Mouse (Mus musculus) ES-Bruce4 (cell line): ENCODE data around the gene Tnr. TPM values are rescaled to one million over a fixed set of nuclear protein-coding genes. Genes with fewer than 3 reads are reported as not detected.

ENCODE experiments used
- H3K27ac ChIP-seq: 2 replicates; pipeline ENCODE4 v1.5.1; 2012; ENCODE audit warnings: low read length, inconsistent platforms; ENCODE audit not compliant: insufficient read depth
- H3K27me3 ChIP-seq: 2 replicates; pipeline ENCODE4 v1.6.1; 2012; ENCODE audit warnings: mild to moderate bottlenecking, low read length, inconsistent platforms; ENCODE audit not compliant: control insufficient read depth, poor library complexity, insufficient read depth, severe bottlenecking
- H3K36me3 ChIP-seq: 2 replicates; pipeline ENCODE4 v1.6.1; 2012; ENCODE audit warnings: inconsistent platforms, mild to moderate bottlenecking, low read length, moderate library complexity; ENCODE audit not compliant: control insufficient read depth, poor library complexity, insufficient read depth, severe bottlenecking
- H3K4me1 ChIP-seq: one replicate; pipeline ENCODE4 v1.8.1; 2011; ENCODE audit warnings: low read length; ENCODE audit not compliant: control insufficient read depth, insufficient read depth
- H3K4me3 ChIP-seq: 2 replicates; pipeline ENCODE4 v1.5.1; 2011; ENCODE audit warnings: low read depth, mild to moderate bottlenecking, low read length
- H3K9ac ChIP-seq: 2 replicates; pipeline ENCODE4 v1.6.1; 2012; ENCODE audit warnings: low read depth, mild to moderate bottlenecking, inconsistent platforms; ENCODE audit not compliant: poor library complexity, severe bottlenecking
- H3K9me3 ChIP-seq: replicated peaks from 2 replicates; pipeline ENCODE4 v1.6.1; 2012; ENCODE audit warnings: mild to moderate bottlenecking, low read length, inconsistent platforms; ENCODE audit not compliant: control insufficient read depth, poor library complexity, insufficient read depth, severe bottlenecking
- CTCF ChIP-seq: IDR thresholded peaks from one replicate; pipeline ENCODE4 v1.8.1; 2011; ENCODE audit warnings: low read depth, low read length
- EP300 ChIP-seq: IDR thresholded peaks from 2 replicates; pipeline ENCODE4 v1.6.1; 2011; ENCODE audit warnings: low read depth, low read length; ENCODE audit not compliant: insufficient read depth
- POLR2A ChIP-seq: IDR thresholded peaks from one replicate; pipeline ENCODE4 v1.8.1; 2011; ENCODE audit warnings: low read length; ENCODE audit not compliant: insufficient read depth
- polyA plus RNA-seq: library from polyadenylated mRNA; stranded (reverse); fragments of >200 nt; gene quantifications from 2 replicates; pipeline ENCODE4 v1.2.4, GENCODE M21; 2011; ENCODE audit warnings: low read depth; ENCODE audit not compliant: missing spikeins, insufficient read depth, insufficient read length

Tnr gene
- polyA plus RNA-seq, 1 experiment, result not detected

- Histone ChIP-seq H3K9ac (no peak overlapping the region), H3K9me3 (no peaks in the 10 kb centered on the region), H3K4me3 (no peak overlapping the region), H3K27ac (no peak overlapping the region), H3K4me1 (peaks cover 1% of the 10 kb centered on the region), H3K36me3 (no peaks in the 10 kb centered on the region), H3K27me3 (no peaks in the 10 kb centered on the region)
- TF ChIP-seq CTCF (peak; percentile 47), EP300 (no peak)
These were observed 260.3 kb downstream of the Tnr start for GRCm38 (mm10) chr1:159783842-159784241.

GRCm38 (mm10) chr1:159788312-159788711 is 264.7 kb downstream of the Tnr start:
- no peak overlapping the region for H3K27ac ChIP-seq
- H3K4me1 ChIP-seq, result peaks cover 1% of the 10 kb centered on the region
- no peak overlapping the region for H3K9ac ChIP-seq
- H3K4me3 ChIP-seq, result no peak overlapping the region
- no peaks in the 10 kb centered on the region for H3K36me3 ChIP-seq
- no peaks in the 10 kb centered on the region for H3K27me3 ChIP-seq
- H3K9me3 ChIP-seq, result no peaks in the 10 kb centered on the region
- TF ChIP-seq EP300, result no peak
- no peak for TF ChIP-seq POLR2A
- no peak for TF ChIP-seq CTCF

- Histone ChIP-seq H3K9ac (no peak overlapping the region), H3K27me3 (no peaks in the 10 kb centered on the region), H3K27ac (no peak overlapping the region), H3K9me3 (no peaks in the 10 kb centered on the region), H3K36me3 (no peaks in the 10 kb centered on the region), H3K4me1 (no peaks in the 10 kb centered on the region), H3K4me3 (no peak overlapping the region)
- no peak for TF ChIP-seq EP300
- TF ChIP-seq CTCF, result no peak
- no peak for TF ChIP-seq POLR2A
These were observed 269.0 kb downstream of the Tnr start for GRCm38 (mm10) chr1:159792546-159792945.

- H3K9ac ChIP-seq, result no peak overlapping the region
- TF ChIP-seq CTCF, result no peak
- TF ChIP-seq EP300, result no peak
- no peak for TF ChIP-seq POLR2A
- H3K9me3 ChIP-seq, result no peaks in the 10 kb centered on the region
- H3K27ac ChIP-seq, result no peak overlapping the region
- no peaks in the 10 kb centered on the region for H3K36me3 ChIP-seq
- H3K27me3 ChIP-seq, result no peaks in the 10 kb centered on the region
- no peaks in the 10 kb centered on the region for H3K4me1 ChIP-seq
- H3K4me3 ChIP-seq, result no peak overlapping the region
These were observed 272.5 kb downstream of the Tnr start for GRCm38 (mm10) chr1:159796021-159796420.

GRCm38 (mm10) chr1:159800366-159800765 is 276.8 kb downstream of the Tnr start:
- Histone ChIP-seq H3K9ac (no peak overlapping the region), H3K4me3 (no peak overlapping the region), H3K36me3 (no peaks in the 10 kb centered on the region), H3K9me3 (no peaks in the 10 kb centered on the region), H3K27ac (no peak overlapping the region), H3K4me1 (no peaks in the 10 kb centered on the region), H3K27me3 (no peaks in the 10 kb centered on the region)
- no peak for TF ChIP-seq CTCF
- no peak for TF ChIP-seq EP300
- no peak for TF ChIP-seq POLR2A

GRCm38 (mm10) chr1:159801753-159802152 is 278.2 kb downstream of the Tnr start:
- no peaks in the 10 kb centered on the region for H3K9me3 ChIP-seq
- no peaks in the 10 kb centered on the region for H3K36me3 ChIP-seq
- H3K27ac ChIP-seq, result no peak overlapping the region

More at GRCm38 (mm10) chr1:159801753-159802152, 278.2 kb downstream of the Tnr start:
- TF ChIP-seq EP300 (no peak), POLR2A (no peak), CTCF (no peak)
- H3K27me3 ChIP-seq, result no peaks in the 10 kb centered on the region
- no peaks in the 10 kb centered on the region for H3K4me1 ChIP-seq
- no peak overlapping the region for H3K9ac ChIP-seq
- no peak overlapping the region for H3K4me3 ChIP-seq
